Mouse (Mus musculus) kidney, postnatal 25 days (tissue): Measurements from ENCODE around the gene Olfr1310.
"Not testable (repeated sequence)": the region's sequence is repeated elsewhere in the genome, so short reads cannot be mapped to it uniquely, and the experiment has no call there.

Experiments
- DNase-seq, 2 experiments: peaks; one replicate each; pipeline ENCODE4 v3.0.0; 2021; ENCODE audit warnings: mixed read lengths in 2 of 2

Olfr1310 gene

DNA sequence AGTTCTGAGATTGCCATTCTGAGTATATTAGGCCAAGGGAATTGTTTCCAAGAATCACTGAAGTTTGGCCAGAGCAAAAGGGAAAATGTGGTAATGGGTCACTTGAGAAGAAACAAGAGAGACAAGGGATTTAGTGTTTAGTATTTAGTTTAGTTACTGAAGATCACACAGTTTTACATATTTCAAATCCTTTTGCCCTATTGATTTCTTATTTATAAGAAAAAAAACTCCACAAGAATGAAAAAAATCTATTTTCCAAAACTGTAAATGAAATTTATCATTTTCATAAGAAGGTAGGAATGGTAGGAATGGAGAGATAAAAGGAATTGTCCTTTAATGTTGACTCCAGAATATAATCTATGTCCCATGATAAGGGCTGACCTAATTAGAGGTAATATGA, at the start of gene Olfr1310:
Gene Olfr1310 (minus strand): TSS at position 101 of the 400 bp plus-strand sequence.
- no peak for DNase-seq

DNA sequence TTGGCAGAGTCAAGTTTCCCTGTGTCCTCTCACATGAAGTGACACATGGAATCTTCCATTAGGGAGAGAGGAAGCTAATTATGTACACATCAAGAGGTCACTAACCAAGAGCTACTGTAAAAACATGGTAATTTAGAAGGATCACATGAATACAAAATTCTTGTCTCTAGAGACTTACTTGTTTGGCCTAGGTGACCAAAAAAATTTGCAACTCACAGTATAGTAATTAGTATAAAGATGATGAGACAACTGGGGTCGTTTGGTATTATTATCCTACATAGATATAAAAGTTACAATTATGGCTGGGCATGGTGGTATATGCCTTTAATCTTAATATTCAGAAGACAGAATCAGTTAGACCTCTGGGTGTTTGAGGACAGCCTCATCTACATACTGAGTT, 37.6 kb upstream of the Olfr1310 start, which contains the start of gene Olfr1312:
Gene Olfr1312 (minus strand): TSS at position 101 of the 400 bp plus-strand sequence.
- DNase-seq, result no peak

DNA sequence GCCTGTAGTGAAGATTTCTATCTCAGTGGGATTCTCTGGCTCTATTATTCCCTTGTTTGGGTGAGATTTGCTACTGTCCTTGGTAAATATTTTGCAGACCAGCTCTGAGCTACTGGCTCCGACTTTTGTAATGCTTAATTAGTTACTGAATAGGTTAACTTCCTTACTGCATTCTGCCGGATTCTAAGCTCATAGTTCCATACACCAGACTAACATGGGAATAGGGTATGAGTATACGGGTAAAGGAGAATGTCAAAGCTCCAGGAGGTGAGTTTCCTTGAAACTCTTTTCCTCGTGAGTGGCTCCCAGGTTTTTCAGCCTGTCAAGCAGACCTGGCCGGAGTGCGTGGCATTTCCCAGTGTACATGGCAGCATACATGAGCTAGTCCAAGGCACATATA, 14.5 kb upstream of the Olfr1310 start:
- not testable (repeated sequence) for DNase-seq

DNA sequence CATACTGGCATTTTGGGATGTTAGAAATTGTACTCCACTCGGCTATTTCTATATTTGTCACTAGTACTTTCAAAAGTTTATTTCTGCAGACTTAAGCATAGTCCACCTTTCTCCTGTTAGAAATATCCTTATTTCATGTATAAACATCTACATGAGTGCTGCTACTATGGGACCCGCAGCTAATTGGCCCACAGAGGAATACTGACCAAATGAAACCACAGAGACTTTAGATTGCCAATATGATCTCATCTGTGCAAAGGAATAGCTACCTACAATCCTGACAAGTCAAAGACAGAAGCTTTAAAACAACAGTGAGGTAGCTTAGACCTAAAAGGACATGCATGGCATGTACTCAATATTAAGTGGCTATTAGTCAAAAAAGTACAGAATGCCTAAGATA, 11.8 kb upstream of the Olfr1310 start, which contains the start of gene Olfr1311:
Gene Olfr1311 (minus strand): TSS at position 101 of the 400 bp plus-strand sequence.
- no peak for DNase-seq

DNA sequence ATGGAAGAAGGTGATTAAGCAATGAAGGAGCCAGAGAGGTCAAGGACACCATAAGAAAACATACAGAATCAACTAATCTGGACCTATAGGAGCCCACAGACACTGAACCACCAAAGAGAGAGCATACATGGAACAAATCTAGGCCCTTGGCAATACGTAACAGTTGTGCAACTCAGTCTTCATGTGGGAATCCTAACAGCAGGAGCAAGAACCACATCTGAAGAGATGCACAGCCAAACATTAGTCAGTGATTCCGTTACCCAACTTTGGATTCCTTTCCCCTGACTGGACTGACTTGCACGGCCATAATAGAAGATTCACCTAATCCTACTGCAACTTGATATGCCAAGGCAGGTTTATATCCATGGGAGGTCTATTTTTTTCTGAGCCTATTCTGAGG, 2.4 kb upstream of the Olfr1310 start:
- no peak for DNase-seq

- DNase-seq, result no peak
These were observed 22.3 kb downstream of the Olfr1310 start, which contains the start of gene Olfr1309 for GRCm38 (mm10) chr2:111990181-111990580. Gene Olfr1309, minus strand, starts transcription at chr2:111990281.

DNA sequence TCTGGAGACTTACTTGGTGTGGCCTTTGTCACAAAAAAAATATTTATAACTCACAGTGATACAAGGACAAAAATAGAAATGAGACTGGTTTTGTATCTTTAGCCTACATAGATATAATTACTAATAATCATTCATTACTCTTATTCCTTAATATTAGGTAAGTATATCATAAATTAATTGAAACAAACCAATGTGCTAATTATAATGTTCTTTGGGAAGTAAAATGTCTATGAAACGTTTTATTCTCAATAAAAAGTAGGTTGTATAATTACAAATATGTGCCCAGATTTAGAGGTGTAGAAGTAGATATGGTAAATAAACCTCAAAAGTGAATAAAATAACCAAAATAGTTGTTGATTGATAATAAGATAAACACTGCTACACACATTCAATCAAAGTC, 47.7 kb downstream of the Olfr1310 start, which contains the start of gene Olfr1308:
Gene Olfr1308 (minus strand): TSS at position 101 of the 400 bp plus-strand sequence.
- no peak for DNase-seq
